Mouse (Mus musculus) ES-Bruce4 (cell line): ENCODE results near the gene 1700028P14Rik. TPM values are rescaled to one million over a fixed set of nuclear protein-coding genes. Genes with fewer than 3 reads are reported as not detected.
A peak's percentile ranks its signal among the peaks of the same experiment; 100 is the strongest.

ENCODE experiments used
- H3K27ac ChIP-seq: 2 replicates; pipeline ENCODE4 v1.5.1; 2012; ENCODE audit warnings: low read length, inconsistent platforms; ENCODE audit not compliant: insufficient read depth
- H3K27me3 ChIP-seq: 2 replicates; pipeline ENCODE4 v1.6.1; 2012; ENCODE audit warnings: mild to moderate bottlenecking, low read length, inconsistent platforms; ENCODE audit not compliant: control insufficient read depth, poor library complexity, insufficient read depth, severe bottlenecking
- H3K36me3 ChIP-seq: 2 replicates; pipeline ENCODE4 v1.6.1; 2012; ENCODE audit warnings: inconsistent platforms, mild to moderate bottlenecking, low read length, moderate library complexity; ENCODE audit not compliant: control insufficient read depth, poor library complexity, insufficient read depth, severe bottlenecking
- H3K4me1 ChIP-seq: one replicate; pipeline ENCODE4 v1.8.1; 2011; ENCODE audit warnings: low read length; ENCODE audit not compliant: control insufficient read depth, insufficient read depth
- H3K4me3 ChIP-seq: 2 replicates; pipeline ENCODE4 v1.5.1; 2011; ENCODE audit warnings: low read depth, mild to moderate bottlenecking, low read length
- H3K9ac ChIP-seq: 2 replicates; pipeline ENCODE4 v1.6.1; 2012; ENCODE audit warnings: low read depth, mild to moderate bottlenecking, inconsistent platforms; ENCODE audit not compliant: poor library complexity, severe bottlenecking
- H3K9me3 ChIP-seq: replicated peaks from 2 replicates; pipeline ENCODE4 v1.6.1; 2012; ENCODE audit warnings: mild to moderate bottlenecking, low read length, inconsistent platforms; ENCODE audit not compliant: control insufficient read depth, poor library complexity, insufficient read depth, severe bottlenecking
- CTCF ChIP-seq: IDR thresholded peaks from one replicate; pipeline ENCODE4 v1.8.1; 2011; ENCODE audit warnings: low read depth, low read length
- EP300 ChIP-seq: IDR thresholded peaks from 2 replicates; pipeline ENCODE4 v1.6.1; 2011; ENCODE audit warnings: low read depth, low read length; ENCODE audit not compliant: insufficient read depth
- POLR2A ChIP-seq: IDR thresholded peaks from one replicate; pipeline ENCODE4 v1.8.1; 2011; ENCODE audit warnings: low read length; ENCODE audit not compliant: insufficient read depth
- polyA plus RNA-seq: library from polyadenylated mRNA; stranded (reverse); fragments of >200 nt; gene quantifications from 2 replicates; pipeline ENCODE4 v1.2.4, GENCODE M21; 2011; ENCODE audit warnings: low read depth; ENCODE audit not compliant: missing spikeins, insufficient read depth, insufficient read length

Gene 1700028P14Rik
- polyA plus RNA-seq, 1 experiment, result not detected

DNA sequence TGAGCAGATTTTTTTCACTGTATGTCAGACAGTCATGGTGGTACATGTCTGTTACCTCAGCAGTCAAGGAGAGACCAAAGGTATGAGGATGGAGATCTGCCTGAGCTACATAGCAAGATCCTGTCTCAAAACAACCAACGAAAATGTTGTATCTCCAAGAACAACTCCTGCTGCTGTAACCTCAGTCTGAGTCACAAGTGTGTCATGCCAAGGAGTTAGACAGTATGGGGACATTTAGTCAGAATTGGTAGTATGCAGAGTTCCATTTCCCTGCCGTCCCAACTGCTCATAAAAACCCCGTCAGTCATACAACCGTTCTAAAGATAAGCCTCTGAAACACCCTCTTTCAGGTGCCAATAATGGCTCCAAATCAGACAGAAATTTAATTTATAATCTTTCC is 130.8 kb downstream of the 1700028P14Rik start:
- H3K4me3 ChIP-seq, result no peak overlapping the region
- H3K36me3 ChIP-seq, result no peaks in the 10 kb centered on the region
- no peaks in the 10 kb centered on the region for H3K27me3 ChIP-seq
- H3K9me3 ChIP-seq, result no peaks in the 10 kb centered on the region
- H3K9ac ChIP-seq, result no peak overlapping the region
- TF ChIP-seq EP300 (no peak), POLR2A (no peak), CTCF (no peak)
- H3K27ac ChIP-seq, result no peak overlapping the region
- no peaks in the 10 kb centered on the region for H3K4me1 ChIP-seq

DNA sequence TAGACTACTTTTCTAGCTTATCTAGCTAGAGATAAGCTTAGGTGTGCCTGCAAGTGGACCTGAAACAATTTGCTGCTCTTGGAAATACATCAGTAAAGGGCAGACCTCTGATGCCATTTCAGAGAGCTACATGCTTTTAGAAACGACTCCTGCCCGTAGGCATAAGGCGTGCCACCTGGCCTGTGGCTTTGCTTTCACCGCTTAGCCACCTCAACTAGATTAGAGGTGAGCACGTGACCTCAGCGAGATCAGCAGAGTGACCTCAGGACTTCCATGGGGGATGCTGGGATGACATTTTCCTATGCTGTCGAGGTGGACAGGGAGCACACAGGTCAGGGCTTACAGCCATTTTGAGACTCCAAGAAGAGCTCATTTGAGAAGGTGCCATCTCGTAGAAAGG is 131.5 kb downstream of the 1700028P14Rik start:
- no peak overlapping the region for H3K4me3 ChIP-seq
- no peak for TF ChIP-seq EP300
- TF ChIP-seq POLR2A, result no peak
- TF ChIP-seq CTCF, result no peak
- no peaks in the 10 kb centered on the region for H3K9me3 ChIP-seq
- no peaks in the 10 kb centered on the region for H3K27me3 ChIP-seq
- H3K36me3 ChIP-seq, result no peaks in the 10 kb centered on the region
- H3K9ac ChIP-seq, result no peak overlapping the region
- no peaks in the 10 kb centered on the region for H3K4me1 ChIP-seq
- H3K27ac ChIP-seq, result no peak overlapping the region

DNA sequence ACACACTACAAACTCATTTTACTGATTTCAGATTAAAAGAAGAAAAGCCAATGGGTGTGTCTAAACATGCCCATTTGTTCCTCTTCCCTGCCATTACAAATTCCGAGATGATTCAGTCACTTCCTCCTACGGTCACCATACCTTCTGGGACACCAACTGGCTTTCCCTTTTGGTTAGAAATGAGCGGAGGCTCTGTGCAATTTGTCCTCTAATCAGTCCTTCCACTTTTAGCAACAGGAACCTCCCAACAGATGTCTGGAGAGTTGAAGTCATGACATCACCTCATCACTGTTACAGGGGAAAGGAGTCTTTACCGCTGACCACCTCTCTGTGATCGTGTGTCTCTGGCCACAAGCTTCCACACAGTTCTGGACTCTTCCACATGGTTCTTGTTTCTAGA is 132.0 kb downstream of the 1700028P14Rik start:
- H3K9ac ChIP-seq, result no peak overlapping the region
- TF ChIP-seq POLR2A (no peak), CTCF (no peak), EP300 (no peak)
- no peaks in the 10 kb centered on the region for H3K36me3 ChIP-seq
- no peak overlapping the region for H3K27ac ChIP-seq
- no peak overlapping the region for H3K4me3 ChIP-seq
- no peaks in the 10 kb centered on the region for H3K27me3 ChIP-seq
- no peaks in the 10 kb centered on the region for H3K9me3 ChIP-seq
- H3K4me1 ChIP-seq, result no peaks in the 10 kb centered on the region

DNA sequence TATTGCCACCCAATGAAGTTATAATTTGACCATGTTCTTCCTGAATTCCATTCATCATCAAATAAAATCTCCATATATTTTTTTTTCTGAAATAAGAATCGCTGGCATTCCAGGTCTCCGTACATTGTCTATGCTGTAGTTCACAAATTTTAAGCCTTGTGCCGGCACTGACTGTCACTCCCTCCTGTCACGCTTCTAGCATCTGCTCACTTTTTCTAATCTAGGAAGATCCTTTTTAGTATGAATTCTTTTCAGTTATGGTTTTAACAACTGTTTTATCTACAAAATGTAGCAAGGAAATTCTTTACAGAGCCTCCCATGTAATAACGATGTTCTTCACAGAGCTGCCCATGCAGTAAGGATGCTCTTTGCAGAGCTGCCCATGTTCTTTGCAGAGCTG is 134.1 kb downstream of the 1700028P14Rik start:
- no peak overlapping the region for H3K4me3 ChIP-seq
- TF ChIP-seq CTCF, result no peak
- no peak for TF ChIP-seq POLR2A
- TF ChIP-seq EP300, result no peak
- no peak overlapping the region for H3K9ac ChIP-seq
- H3K27me3 ChIP-seq, result no peaks in the 10 kb centered on the region
- no peaks in the 10 kb centered on the region for H3K36me3 ChIP-seq
- no peaks in the 10 kb centered on the region for H3K4me1 ChIP-seq
- H3K27ac ChIP-seq, result no peak overlapping the region
- H3K9me3 ChIP-seq, result no peaks in the 10 kb centered on the region

DNA sequence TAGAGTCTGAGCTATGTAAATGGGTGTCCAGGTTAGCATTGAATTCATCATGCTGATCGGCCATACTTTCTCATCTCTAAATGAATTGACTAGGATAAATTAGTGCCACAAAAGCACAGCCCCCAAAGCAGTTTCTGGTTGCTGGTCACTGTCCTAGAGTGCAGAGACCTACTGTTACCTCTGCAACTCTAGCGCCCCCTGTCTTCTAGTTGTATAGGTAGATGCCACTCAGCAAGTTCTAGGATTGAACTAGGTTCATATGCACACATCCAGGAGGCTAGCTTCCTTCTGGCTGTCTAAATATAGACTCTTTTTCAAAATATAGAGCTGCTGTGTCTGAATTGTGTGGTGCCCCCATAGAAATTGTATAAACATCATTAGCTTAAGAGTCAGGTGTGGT is 141.3 kb downstream of the 1700028P14Rik start:
- Histone ChIP-seq H3K4me1 (no peaks in the 10 kb centered on the region), H3K36me3 (no peaks in the 10 kb centered on the region), H3K9ac (no peak overlapping the region), H3K4me3 (no peak overlapping the region), H3K27ac (no peak overlapping the region), H3K9me3 (no peaks in the 10 kb centered on the region), H3K27me3 (no peaks in the 10 kb centered on the region)
- TF ChIP-seq POLR2A (no peak), CTCF (peak; percentile 21)

Other genes with a start within 250 kb of the 1700028P14Rik start
- gene Mamdc2, start 204.4 kb downstream of the 1700028P14Rik start, polyA plus RNA-seq, result 0.25 and 0.29 TPM in 2 replicates
- 43.9 and 53.5 TPM in 2 replicates for gene Ptar1, start 34.6 kb upstream of the 1700028P14Rik start, polyA plus RNA-seq
- 0.16 and 0.50 TPM in 2 replicates for gene Apba1, start 106.1 kb upstream of the 1700028P14Rik start, polyA plus RNA-seq